Mouse (Mus musculus) ES-E14 (cell line): ENCODE measurements around the gene Gm12169.

Source experiments
- CHD2 ChIP-seq: IDR thresholded peaks from 2 replicates; pipeline ENCODE4 v1.6.1; 2014; ENCODE audit warnings: mild to moderate bottlenecking, low read depth, low read length, inconsistent platforms
- HCFC1 ChIP-seq: IDR thresholded peaks from 2 replicates; pipeline ENCODE4 v1.6.1; 2012; ENCODE audit warnings: low read length, inconsistent platforms, borderline replicate concordance; ENCODE audit not compliant: insufficient read depth
- MAFK ChIP-seq: IDR thresholded peaks from 2 replicates; pipeline ENCODE4 v1.6.1; 2014; ENCODE audit warnings: mild to moderate bottlenecking, low read depth, low read length, inconsistent platforms; ENCODE audit not compliant: insufficient read depth
- ZC3H11A ChIP-seq: IDR thresholded peaks from 2 replicates; pipeline ENCODE4 v1.6.1; 2012; ENCODE audit warnings: low read depth, mild to moderate bottlenecking, inconsistent platforms, low read length, borderline replicate concordance
- ZNF384 ChIP-seq: IDR thresholded peaks from 2 replicates; pipeline ENCODE4 v1.6.1; 2012; ENCODE audit warnings: low read depth, low read length, inconsistent platforms

- TF ChIP-seq ZC3H11A (no peak), HCFC1 (no peak), MAFK (no peak), ZNF384 (no peak), CHD2 (no peak)
These were observed at the start of gene Gm12169 for GRCm38 (mm10) chr11:46523912-46524311.
